Mouse (Mus musculus) ES-Bruce4 (cell line): Measurements from ENCODE around the gene Thtpa. TPM values are rescaled to one million over a fixed set of nuclear protein-coding genes. Genes with fewer than 3 reads are reported as not detected.

Experiments used
- H3K27ac ChIP-seq: 2 replicates; pipeline ENCODE4 v1.5.1; 2012; ENCODE audit warnings: low read length, inconsistent platforms; ENCODE audit not compliant: insufficient read depth
- H3K27me3 ChIP-seq: 2 replicates; pipeline ENCODE4 v1.6.1; 2012; ENCODE audit warnings: mild to moderate bottlenecking, low read length, inconsistent platforms; ENCODE audit not compliant: control insufficient read depth, poor library complexity, insufficient read depth, severe bottlenecking
- H3K36me3 ChIP-seq: 2 replicates; pipeline ENCODE4 v1.6.1; 2012; ENCODE audit warnings: inconsistent platforms, mild to moderate bottlenecking, low read length, moderate library complexity; ENCODE audit not compliant: control insufficient read depth, poor library complexity, insufficient read depth, severe bottlenecking
- H3K4me1 ChIP-seq: one replicate; pipeline ENCODE4 v1.8.1; 2011; ENCODE audit warnings: low read length; ENCODE audit not compliant: control insufficient read depth, insufficient read depth
- H3K4me3 ChIP-seq: 2 replicates; pipeline ENCODE4 v1.5.1; 2011; ENCODE audit warnings: low read depth, mild to moderate bottlenecking, low read length
- H3K9ac ChIP-seq: 2 replicates; pipeline ENCODE4 v1.6.1; 2012; ENCODE audit warnings: low read depth, mild to moderate bottlenecking, inconsistent platforms; ENCODE audit not compliant: poor library complexity, severe bottlenecking
- H3K9me3 ChIP-seq: replicated peaks from 2 replicates; pipeline ENCODE4 v1.6.1; 2012; ENCODE audit warnings: mild to moderate bottlenecking, low read length, inconsistent platforms; ENCODE audit not compliant: control insufficient read depth, poor library complexity, insufficient read depth, severe bottlenecking
- CTCF ChIP-seq: IDR thresholded peaks from one replicate; pipeline ENCODE4 v1.8.1; 2011; ENCODE audit warnings: low read depth, low read length
- EP300 ChIP-seq: IDR thresholded peaks from 2 replicates; pipeline ENCODE4 v1.6.1; 2011; ENCODE audit warnings: low read depth, low read length; ENCODE audit not compliant: insufficient read depth
- POLR2A ChIP-seq: IDR thresholded peaks from one replicate; pipeline ENCODE4 v1.8.1; 2011; ENCODE audit warnings: low read length; ENCODE audit not compliant: insufficient read depth
- polyA plus RNA-seq: library from polyadenylated mRNA; stranded (reverse); fragments of >200 nt; gene quantifications from 2 replicates; pipeline ENCODE4 v1.2.4, GENCODE M21; 2011; ENCODE audit warnings: low read depth; ENCODE audit not compliant: missing spikeins, insufficient read depth, insufficient read length

The Thtpa gene
- polyA plus RNA-seq, 1 experiment = 6.9 TPM

DNA sequence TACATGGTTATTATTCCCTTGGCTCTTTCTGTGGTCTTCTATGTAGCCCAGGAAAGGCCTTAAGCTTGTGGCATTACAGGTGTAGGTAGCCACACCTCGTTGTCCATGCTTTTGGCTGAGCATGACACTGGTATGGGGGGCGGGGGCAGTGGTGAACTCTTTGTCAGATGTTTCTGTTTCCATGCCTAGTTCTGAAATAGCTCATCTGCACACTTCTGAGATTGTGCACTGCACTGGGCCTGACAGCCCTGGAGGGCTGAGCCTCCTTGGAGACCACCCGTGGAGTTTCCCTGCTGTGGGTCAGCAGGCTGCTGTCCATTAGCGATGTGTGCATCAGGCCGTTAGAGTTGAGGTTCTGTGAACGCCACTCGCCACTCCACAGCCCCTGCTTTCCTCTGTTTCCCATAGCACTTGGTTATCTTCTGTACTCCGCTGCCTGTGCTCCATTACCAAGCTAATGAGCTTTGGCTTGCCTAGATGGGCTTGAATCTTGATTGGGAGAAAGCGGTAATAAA lies 2.0 kb downstream of the Thtpa start:
- Histone ChIP-seq H3K27ac (0 out of 2 replicates have a peak overlapping the region, but pooled peaks have one; percentile 43), H3K9me3 (no peaks in the 10 kb centered on the region), H3K27me3 (no peaks in the 10 kb centered on the region), H3K4me1 (peaks cover 6% of the 10 kb centered on the region), H3K9ac (peak overlapping the region; percentile 16; the same call in 1 of the 2 replicates), H3K36me3 (peaks cover 9% of the 10 kb centered on the region), H3K4me3 (no peak overlapping the region)
- TF ChIP-seq CTCF (no peak), EP300 (0 out of 2 replicates have a peak, but pooled peaks have one; percentile 18), POLR2A (no peak)

DNA sequence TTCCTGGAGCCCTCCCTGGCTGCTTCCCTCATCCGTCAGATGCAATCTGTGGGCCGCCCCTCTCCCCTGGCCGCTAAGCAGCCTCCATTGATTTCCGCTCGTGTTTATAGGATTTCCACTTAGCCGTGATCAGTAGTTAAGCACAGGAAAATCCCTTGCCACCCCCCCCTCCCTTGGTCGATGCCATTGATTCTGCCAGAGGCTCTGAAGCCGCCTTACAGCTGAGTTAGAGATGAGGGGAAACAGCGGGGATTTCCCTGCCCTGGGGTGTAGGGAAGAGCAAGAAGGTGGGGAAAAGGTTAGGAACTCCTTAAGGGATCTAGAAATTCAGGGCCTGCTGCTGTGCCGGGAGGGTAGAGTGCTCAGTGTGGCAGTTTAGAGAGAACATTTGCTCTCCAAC lies 3.1 kb downstream of the Thtpa start:
- Histone ChIP-seq H3K4me1 (peaks cover 6% of the 10 kb centered on the region), H3K9ac (peak overlapping the region; percentile 16), H3K27ac (peak overlapping the region; percentile 43), H3K4me3 (no peak overlapping the region), H3K9me3 (no peaks in the 10 kb centered on the region), H3K36me3 (peaks cover 9% of the 10 kb centered on the region), H3K27me3 (no peaks in the 10 kb centered on the region)
- TF ChIP-seq EP300 = no peak
- TF ChIP-seq POLR2A = no peak
- TF ChIP-seq CTCF = no peak

DNA sequence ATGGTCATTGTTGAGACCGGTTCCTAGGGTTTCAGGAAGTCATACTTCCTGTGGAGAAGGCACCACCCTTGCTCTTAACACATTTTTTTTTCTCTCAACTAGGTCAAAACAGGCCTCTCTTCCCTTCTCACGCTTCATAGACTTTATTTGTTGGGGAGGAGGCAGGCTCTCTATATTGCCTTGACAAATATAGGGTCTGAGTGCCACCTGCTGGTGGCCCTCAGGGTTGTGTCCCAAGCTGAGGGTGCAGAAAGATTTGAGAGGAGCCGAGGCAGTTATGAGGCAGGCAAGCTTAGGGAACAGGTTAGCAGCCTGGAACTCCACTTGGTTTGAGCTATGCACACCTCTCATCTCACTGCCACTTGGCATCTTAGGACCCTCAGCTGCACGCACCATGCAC lies 3.5 kb downstream of the Thtpa start:
- Histone ChIP-seq H3K9me3 (no peaks in the 10 kb centered on the region), H3K36me3 (peaks cover 9% of the 10 kb centered on the region), H3K27ac (peak overlapping the region; percentile 43), H3K9ac (no peak overlapping the region; the same call in 1 of the 2 replicates), H3K4me1 (peaks cover 6% of the 10 kb centered on the region), H3K4me3 (no peak overlapping the region), H3K27me3 (no peaks in the 10 kb centered on the region)
- TF ChIP-seq POLR2A = no peak
- peak; percentile 68 for TF ChIP-seq CTCF
- TF ChIP-seq EP300 = no peak

DNA sequence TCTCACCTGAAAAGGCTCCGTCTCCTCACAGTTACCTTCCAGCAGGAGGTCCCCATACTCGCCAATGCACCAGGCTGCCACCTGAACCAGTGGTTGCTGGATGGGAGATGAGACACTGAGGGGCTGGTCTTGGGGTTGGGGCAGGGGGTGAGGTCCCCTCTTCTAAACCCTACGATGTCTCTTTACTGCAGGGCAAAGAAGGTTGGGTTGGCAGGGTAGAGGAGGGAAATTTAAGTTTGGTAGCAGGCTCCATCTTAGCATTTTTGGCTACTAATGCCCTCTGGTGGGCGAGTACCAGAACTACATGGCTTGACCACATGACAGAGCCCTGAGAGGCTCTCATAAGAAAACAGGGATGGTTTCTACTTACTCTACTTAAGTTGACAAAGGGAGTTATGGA lies 7.0 kb downstream of the Thtpa start:
- no peak overlapping the region for H3K27ac ChIP-seq
- peaks cover 4% of the 10 kb centered on the region for H3K4me1 ChIP-seq
- H3K9ac ChIP-seq = peak overlapping the region; percentile 39
- TF ChIP-seq POLR2A (no peak), CTCF (peak; percentile 36)
- no peaks in the 10 kb centered on the region for H3K27me3 ChIP-seq
- H3K9me3 ChIP-seq = no peaks in the 10 kb centered on the region
- H3K36me3 ChIP-seq = peaks cover 9% of the 10 kb centered on the region
- peak overlapping the region; percentile 11 for H3K4me3 ChIP-seq

DNA sequence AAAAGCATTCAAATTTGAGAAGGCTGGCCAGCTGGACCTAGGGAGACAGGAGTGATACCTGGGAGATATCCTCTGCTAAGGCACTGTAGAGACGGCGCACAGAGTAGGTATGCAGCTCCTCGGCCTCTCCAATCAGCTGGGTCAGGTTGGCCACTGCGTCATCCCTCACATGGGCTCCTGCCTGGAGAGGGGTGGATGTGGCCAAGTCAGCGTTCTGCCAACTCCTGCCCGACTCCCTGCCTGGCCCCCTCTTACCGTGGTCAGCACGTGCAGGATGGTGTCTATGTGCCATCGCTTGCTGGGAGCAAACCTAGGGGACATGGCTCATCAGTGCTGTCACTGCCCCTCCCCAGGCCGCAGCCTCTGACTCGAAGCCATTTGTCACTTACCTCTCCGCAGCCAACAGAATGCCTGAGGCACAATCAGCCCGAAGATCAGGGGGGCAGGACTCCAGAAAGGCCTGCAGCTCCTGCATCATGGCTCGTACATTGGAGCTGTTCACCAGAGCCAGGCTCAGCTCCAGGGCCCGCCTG lies 7.7 kb downstream of the Thtpa start:
- Histone ChIP-seq H3K4me1 (peaks cover 2% of the 10 kb centered on the region), H3K27ac (no peak overlapping the region), H3K9ac (no peak overlapping the region), H3K9me3 (no peaks in the 10 kb centered on the region), H3K36me3 (peaks cover 9% of the 10 kb centered on the region), H3K27me3 (no peaks in the 10 kb centered on the region), H3K4me3 (no peak overlapping the region)
- no peak for TF ChIP-seq POLR2A
- no peak for TF ChIP-seq CTCF
- no peak for TF ChIP-seq EP300

DNA sequence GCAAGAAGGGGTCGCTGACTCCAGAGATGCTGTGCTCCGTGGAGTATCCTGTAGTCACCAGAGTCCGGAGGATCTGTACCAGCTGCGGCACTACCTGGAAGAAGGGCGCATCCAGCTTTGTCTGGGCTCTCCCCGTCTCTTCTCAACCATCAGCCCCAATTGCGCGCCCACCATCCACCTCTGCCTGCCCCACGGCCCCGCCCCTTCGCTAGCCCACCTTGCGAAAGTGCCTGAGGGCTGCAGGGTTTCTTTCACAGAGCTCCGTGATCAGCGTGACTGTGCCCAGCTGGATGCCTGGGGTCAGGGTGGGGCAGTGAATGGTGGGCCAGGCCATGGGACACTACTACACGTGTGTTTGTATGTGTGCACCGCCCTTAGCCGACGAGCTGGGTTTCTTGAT lies 9.8 kb downstream of the Thtpa start:
- no peaks in the 10 kb centered on the region for H3K4me1 ChIP-seq
- no peak overlapping the region for H3K9ac ChIP-seq
- no peak overlapping the region for H3K4me3 ChIP-seq
- no peak overlapping the region for H3K27ac ChIP-seq
- TF ChIP-seq POLR2A = no peak
- no peak for TF ChIP-seq CTCF
- TF ChIP-seq EP300 = no peak
- no peaks in the 10 kb centered on the region for H3K9me3 ChIP-seq
- no peaks in the 10 kb centered on the region for H3K27me3 ChIP-seq
- no peaks in the 10 kb centered on the region for H3K36me3 ChIP-seq
